8 mouse cellular contexts compared by ENCODE assay signal in genomic region chr5:118214418-118215154, GRCm38 (mm10). TPM values are rescaled to one million over a fixed set of nuclear protein-coding genes. Genes with fewer than 3 reads are reported as not detected.
DNase-seq lines count a peak whose midpoint lies in the region; ATAC-seq lines count a peak whose summit lies in the region.

No protein-coding gene starts in this region.

- peak overlapping the region; percentile 46 for H3K9ac ChIP-seq in lung, embryonic 16.5 days (ENCODE audit: low read length)

- H3K27me3 ChIP-seq in hindbrain, embryonic 10.5 days (ENCODE audit: insufficient read depth, poor library complexity, severe bottlenecking), result no peaks in the 10 kb centered on the region
- no peaks in the 10 kb centered on the region for H3K27me3 ChIP-seq in lung, embryonic 16.5 days (ENCODE audit: control insufficient read depth, insufficient read depth, low read depth, low read length)

- peaks cover 19% of the 10 kb centered on the region for H3K4me1 ChIP-seq in hindbrain, embryonic 10.5 days (replicated peaks)
- peaks cover 3% of the 10 kb centered on the region for H3K4me1 ChIP-seq in lung, embryonic 16.5 days (replicated peaks; ENCODE audit: control insufficient read depth, insufficient read depth, low read length)

- no peaks in the 10 kb centered on the region for H3K9me3 ChIP-seq in hindbrain, embryonic 10.5 days
- no peaks in the 10 kb centered on the region for H3K9me3 ChIP-seq in lung, embryonic 16.5 days (ENCODE audit: control insufficient read depth, low read length)

- peak; percentile 55 for DNase-seq in R1 (ENCODE audit: low read depth, low spot score)
- peak; percentile 93 for DNase-seq in cerebellum, adult 9-11 months
- DNase-seq in hindbrain, embryonic 10.5 days (ENCODE audit: low spot score), result peak; percentile 71
- peak; percentile 81 for DNase-seq in layer of hippocampus, adult 9-11 months
- peak; percentile 91 to 92 for DNase-seq in right cerebral cortex, adult 2 months (ENCODE audit: low spot score in 2 of 2)
- no peak for DNase-seq in adipocyte (ENCODE audit: low spot score)

- peak overlapping the region; percentile 74 for H3K4me2 ChIP-seq in lung, embryonic 16.5 days (ENCODE audit: low read depth, low read length)

- peak overlapping the region; percentile 47 for H3K4me3 ChIP-seq in hindbrain, embryonic 10.5 days
- peak overlapping the region; percentile 44 for H3K4me3 ChIP-seq in lung, embryonic 16.5 days (ENCODE audit: low read length)

- peak; percentile 94 for ATAC-seq in frontal cortex, adult (ENCODE audit: low TSS enrichment)
- ATAC-seq in lung, embryonic 16.5 days (ENCODE audit: low read depth), result peak; percentile 90

- H3K27ac ChIP-seq in hindbrain, embryonic 10.5 days, result peak overlapping the region; percentile 45
- no peak overlapping the region for H3K27ac ChIP-seq in lung, embryonic 16.5 days (ENCODE audit: low read length)

- 8% methylated on average over 24 of the region's 24 CpGs for WGBS in hindbrain, embryonic 10.5 days
- 4% methylated on average over 24 of the region's 24 CpGs for WGBS in lung, embryonic 16.5 days

- peaks cover 21% of the 10 kb centered on the region; the same call in 1 of the 2 replicates for H3K36me3 ChIP-seq in hindbrain, embryonic 10.5 days
- no peaks in the 10 kb centered on the region for H3K36me3 ChIP-seq in lung, embryonic 16.5 days (ENCODE audit: control insufficient read depth, insufficient read depth, low read length)

RNA-seq across cellular contexts. Expression of gene Rnft2, which starts 30.3 kb away (rescaled TPM):
- polyA plus RNA-seq in hindbrain, embryonic 10.5 days (2016; fragmentation: Nextera tagmentation; extraction: Ambion mirVana), result 4.9 and 7.4 TPM in 2 replicates
- 1.8 and 2.1 TPM in 2 replicates for polyA plus RNA-seq in lung, embryonic 16.5 days (2015; fragmentation: Nextera tagmentation; extraction: Ambion mirVana)

RNA-seq across cellular contexts. Expression of gene 2410131K14Rik, which starts 30.4 kb away (rescaled TPM):
- 11.3 and 12.3 TPM in 2 replicates for polyA plus RNA-seq in hindbrain, embryonic 10.5 days (2016; fragmentation: Nextera tagmentation; extraction: Ambion mirVana)
- 6.9 and 7.2 TPM in 2 replicates for polyA plus RNA-seq in lung, embryonic 16.5 days (2015; fragmentation: Nextera tagmentation; extraction: Ambion mirVana)

RNA-seq across cellular contexts. Expression of gene Hrk, which starts 50.1 kb away (rescaled TPM):
- polyA plus RNA-seq in hindbrain, embryonic 10.5 days (2016; fragmentation: Nextera tagmentation; extraction: Ambion mirVana), result 0.25 and 0.37 TPM in 2 replicates
- polyA plus RNA-seq in lung, embryonic 16.5 days (2015; fragmentation: Nextera tagmentation; extraction: Ambion mirVana), result 0.08 and 0.10 TPM in 2 replicates

RNA-seq across cellular contexts. Expression of gene Fbxw8, which starts 59.3 kb away (rescaled TPM):
- 35.0 and 36.8 TPM in 2 replicates for polyA plus RNA-seq in hindbrain, embryonic 10.5 days (2016; fragmentation: Nextera tagmentation; extraction: Ambion mirVana)
- 26.0 and 26.7 TPM in 2 replicates for polyA plus RNA-seq in lung, embryonic 16.5 days (2015; fragmentation: Nextera tagmentation; extraction: Ambion mirVana)
